Mouse (Mus musculus) limb, embryonic 15.5 days (tissue): Measurements from ENCODE around the gene Sel1l. TPM values are rescaled to one million over a fixed set of nuclear protein-coding genes. Genes with fewer than 3 reads are reported as not detected.

Source experiments
- ATAC-seq: fragments of 200-750 bp; cut with Nextera tagmentation; 2 replicates; pipeline ENCODE4 v1.8.0; 2017; ENCODE audit warnings: low read depth, moderate TSS enrichment; ENCODE audit not compliant: insufficient number of reproducible peaks, low FRiP score, low TSS enrichment
- H3K27ac ChIP-seq: fragments of 300-500 bp; sonication (generic); 2 replicates; pipeline ENCODE4 v1.5.1; 2015; ENCODE audit warnings: moderate library complexity, mild to moderate bottlenecking, inconsistent platforms
- H3K27me3 ChIP-seq: fragments of 300-500 bp; sonication (generic); 2 replicates; pipeline ENCODE4 v1.6.1; 2015; ENCODE audit warnings: inconsistent platforms
- H3K36me3 ChIP-seq: fragments of 300-500 bp; sonication (generic); 2 replicates; pipeline ENCODE4 v1.6.1; 2015; ENCODE audit warnings: inconsistent platforms
- H3K4me1 ChIP-seq: fragments of 300-500 bp; sonication (generic); 2 replicates; pipeline ENCODE4 v1.6.1; 2015; ENCODE audit warnings: inconsistent platforms
- H3K4me2 ChIP-seq: fragments of 300-500 bp; sonication (generic); 2 replicates; pipeline ENCODE4 v1.6.1; 2015; ENCODE audit warnings: mild to moderate bottlenecking, inconsistent platforms
- H3K4me3 ChIP-seq: fragments of 300-500 bp; sonication (generic); 2 replicates; pipeline ENCODE4 v1.5.1; 2015; ENCODE audit warnings: mild to moderate bottlenecking, inconsistent platforms
- H3K9ac ChIP-seq: fragments of 300-500 bp; sonication (generic); 2 replicates; pipeline ENCODE4 v1.6.1; 2015; ENCODE audit warnings: inconsistent platforms
- H3K9me3 ChIP-seq: fragments of 300-500 bp; sonication (generic); 2 replicates; pipeline ENCODE4 v1.6.1; 2016; ENCODE audit warnings: inconsistent platforms
- WGBS: fragments of 180-500 bp; shearing (Covaris S2); methylation state at CpG from one replicate; pipeline ENCODE4 v1.1.7; 2015; 5-methylcytosine and 5-hydroxymethylcytosine counted together
- microRNA-seq: library from miRNA; unstranded; fragments of <30 nt; microRNA quantifications from one replicate; pipeline ENCODE4, GENCODE M21; 2016
- polyA plus RNA-seq: library from polyadenylated mRNA; unstranded; fragments of >200 nt; fragmentation: Nextera tagmentation; extraction: Ambion mirVana; gene quantifications from 2 replicates; pipeline ENCODE4 v1.2.1, GENCODE M21; 2015

The Sel1l gene
- polyA plus RNA-seq, 1 experiment from 2014 or later: 101 TPM

DNA sequence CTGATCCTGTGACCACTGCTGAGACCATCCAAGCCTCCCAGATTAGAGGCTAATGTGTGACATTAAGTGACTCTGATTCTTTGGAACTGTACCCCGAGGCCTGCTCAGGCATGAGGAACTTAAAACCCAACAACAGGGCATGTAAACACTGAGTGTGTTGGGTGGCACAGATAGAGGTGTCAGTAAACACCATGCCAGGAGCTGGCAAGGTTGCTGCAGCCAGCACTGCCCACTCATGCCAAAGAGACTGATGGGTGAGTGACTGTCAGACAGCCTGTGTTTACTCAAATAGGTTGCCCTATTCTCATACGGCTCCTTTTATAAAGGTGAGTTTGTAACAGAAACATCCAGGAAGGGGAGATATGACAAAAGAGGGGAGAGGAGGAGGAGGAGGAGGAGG lies 80.1 kb downstream of the Sel1l start:
- Histone ChIP-seq H3K4me3 (no peak overlapping the region), H3K36me3 (no peaks in the 10 kb centered on the region), H3K9me3 (no peaks in the 10 kb centered on the region), H3K4me1 (peaks cover 21% of the 10 kb centered on the region), H3K9ac (no peak overlapping the region), H3K4me2 (no peak overlapping the region), H3K27me3 (no peaks in the 10 kb centered on the region), H3K27ac (no peak overlapping the region)
- no peak for ATAC-seq
- WGBS: 83% methylated on average over 2 of the region's 2 CpGs

DNA sequence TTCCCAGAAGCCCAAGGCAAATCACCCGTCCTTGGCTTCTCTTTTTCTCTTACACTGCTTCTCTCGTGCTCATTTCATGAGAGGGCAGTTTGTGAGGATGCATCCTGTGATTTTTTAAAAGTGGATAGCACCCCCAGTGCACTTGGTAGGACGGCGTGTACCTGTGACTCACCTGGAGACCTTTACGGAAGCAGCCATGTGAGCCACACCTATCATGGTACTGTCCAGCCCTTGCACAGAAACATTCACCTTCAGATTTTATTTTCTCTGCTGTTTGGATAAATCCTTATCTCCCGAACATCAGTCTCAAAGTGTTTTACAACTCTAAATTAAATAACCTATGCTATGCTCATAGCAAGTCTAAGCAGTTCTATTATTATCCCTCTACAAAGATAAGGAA lies 80.8 kb downstream of the Sel1l start:
- ATAC-seq: no peak
- 80% methylated on average over 6 of the region's 6 CpGs for WGBS
- no peak overlapping the region for H3K4me3 ChIP-seq
- no peak overlapping the region for H3K4me2 ChIP-seq
- no peaks in the 10 kb centered on the region for H3K9me3 ChIP-seq
- H3K9ac ChIP-seq: no peak overlapping the region
- H3K36me3 ChIP-seq: no peaks in the 10 kb centered on the region
- H3K4me1 ChIP-seq: peaks cover 21% of the 10 kb centered on the region
- H3K27ac ChIP-seq: no peak overlapping the region
- no peaks in the 10 kb centered on the region for H3K27me3 ChIP-seq

DNA sequence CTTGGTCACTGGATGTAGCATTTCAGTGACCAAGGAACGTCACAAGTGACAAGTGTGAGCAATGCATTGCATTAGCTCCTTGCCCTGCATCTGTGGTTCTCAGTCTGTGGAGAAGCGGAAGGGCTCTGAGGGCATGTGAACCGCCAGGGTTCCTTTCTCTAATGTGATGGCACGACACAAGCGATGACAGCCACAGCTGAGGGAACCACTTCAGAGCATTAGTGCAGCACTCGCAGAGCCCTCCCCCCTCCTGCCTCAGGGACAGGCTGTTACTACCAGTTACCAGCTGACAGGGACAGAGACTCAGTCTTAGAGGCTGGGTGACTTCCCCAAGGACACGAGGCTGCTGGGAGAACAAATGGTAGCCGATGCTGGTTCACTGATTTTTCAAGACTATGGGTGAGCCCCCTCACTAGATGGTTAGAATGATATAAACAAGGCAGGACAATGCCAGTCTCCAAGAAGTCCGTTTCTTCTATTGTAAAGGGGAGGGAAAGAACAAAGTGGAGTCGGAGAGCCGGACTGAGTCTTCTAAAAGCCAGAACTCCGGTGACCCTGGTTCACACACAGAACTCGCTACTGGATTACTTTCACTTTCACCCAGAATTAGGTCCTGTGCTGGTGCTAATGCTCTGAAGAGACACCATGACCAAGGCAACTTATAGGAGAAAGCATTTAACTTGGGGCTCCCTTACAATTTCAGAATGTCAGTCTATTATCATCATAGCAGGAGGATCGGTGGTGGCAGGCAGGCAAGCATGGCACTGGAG lies 82.4 kb downstream of the Sel1l start:
- no peak overlapping the region for H3K4me2 ChIP-seq
- H3K36me3 ChIP-seq: no peaks in the 10 kb centered on the region
- 62% methylated on average over 14 of the region's 14 CpGs for WGBS
- no peak for ATAC-seq
- H3K9me3 ChIP-seq: no peaks in the 10 kb centered on the region
- no peak overlapping the region for H3K4me3 ChIP-seq
- H3K27me3 ChIP-seq: no peaks in the 10 kb centered on the region
- no peak overlapping the region for H3K27ac ChIP-seq
- H3K9ac ChIP-seq: no peak overlapping the region
- peaks cover 21% of the 10 kb centered on the region for H3K4me1 ChIP-seq

DNA sequence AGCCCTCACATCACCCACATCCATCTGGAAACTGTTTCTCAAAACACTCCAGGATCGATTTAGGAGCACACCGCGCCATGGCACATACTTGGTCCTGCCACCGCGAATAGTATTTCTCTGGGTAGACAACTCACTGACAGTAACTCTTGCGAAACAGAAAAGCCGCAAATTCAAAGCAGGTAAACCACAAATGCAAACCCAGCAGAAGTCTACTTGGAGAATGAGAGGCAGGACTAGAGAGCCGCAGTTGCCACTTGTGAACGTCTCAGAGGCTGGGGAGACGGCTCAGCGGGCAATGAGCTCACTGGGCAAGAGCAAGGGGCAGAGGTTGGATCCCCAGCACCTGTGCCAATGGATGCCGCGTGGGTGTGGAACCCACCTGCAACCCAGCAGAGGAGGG lies 83.5 kb downstream of the Sel1l start:
- Histone ChIP-seq H3K36me3 (no peaks in the 10 kb centered on the region), H3K4me2 (no peak overlapping the region), H3K9ac (no peak overlapping the region), H3K27me3 (no peaks in the 10 kb centered on the region), H3K4me1 (peaks cover 21% of the 10 kb centered on the region), H3K4me3 (no peak overlapping the region), H3K27ac (no peak overlapping the region), H3K9me3 (no peaks in the 10 kb centered on the region)
- 58% methylated on average over 13 of the region's 13 CpGs for WGBS
- no peak for ATAC-seq

DNA sequence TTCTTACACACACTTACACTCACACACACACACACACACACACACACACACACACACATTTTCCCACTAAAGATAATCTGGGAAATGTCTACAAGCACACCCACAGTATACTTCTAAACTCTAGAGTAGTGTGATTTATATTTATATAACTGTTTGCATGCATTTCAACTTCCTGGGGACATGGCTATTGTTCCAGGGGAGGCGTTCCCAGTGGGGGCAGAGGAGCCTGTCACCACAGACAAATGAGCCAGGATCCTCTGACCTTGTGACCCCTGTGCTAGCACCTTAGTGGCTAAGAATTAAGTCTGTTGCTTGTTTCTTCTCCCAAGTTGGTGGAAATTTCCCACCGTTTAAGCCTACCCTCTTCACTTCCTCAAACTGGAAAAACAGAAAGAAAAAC lies 83.9 kb downstream of the Sel1l start:
- Histone ChIP-seq H3K36me3 (no peaks in the 10 kb centered on the region), H3K9ac (no peak overlapping the region), H3K27me3 (no peaks in the 10 kb centered on the region), H3K4me3 (no peak overlapping the region), H3K4me1 (peaks cover 21% of the 10 kb centered on the region), H3K4me2 (no peak overlapping the region), H3K27ac (no peak overlapping the region), H3K9me3 (no peaks in the 10 kb centered on the region)
- WGBS: 7% methylated on average over 2 of the region's 2 CpGs
- ATAC-seq: no peak

DNA sequence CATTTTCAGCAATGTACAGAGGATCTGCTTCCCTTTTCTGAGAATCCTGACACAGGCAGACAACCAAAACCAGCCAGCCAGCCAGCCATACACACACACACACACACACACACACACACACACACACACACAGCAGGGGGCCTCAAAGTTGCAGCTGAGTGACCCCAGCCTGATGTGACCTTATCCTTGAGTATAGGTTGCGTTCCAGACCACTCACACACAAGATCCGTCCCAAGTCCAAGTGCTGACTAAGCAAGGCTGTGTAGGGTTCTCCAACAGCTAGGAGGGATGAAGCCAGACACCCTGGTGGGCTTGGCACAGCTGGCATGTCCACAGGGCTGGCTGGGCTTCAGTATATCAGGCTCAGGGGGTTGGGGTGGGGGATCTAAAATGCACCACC lies 84.5 kb downstream of the Sel1l start:
- H3K9ac ChIP-seq: no peak overlapping the region
- ATAC-seq: no peak
- no peaks in the 10 kb centered on the region for H3K36me3 ChIP-seq
- H3K4me3 ChIP-seq: no peak overlapping the region
- H3K27me3 ChIP-seq: no peaks in the 10 kb centered on the region
- no peaks in the 10 kb centered on the region for H3K9me3 ChIP-seq
- no peak overlapping the region for H3K27ac ChIP-seq
- H3K4me2 ChIP-seq: no peak overlapping the region
- peaks cover 21% of the 10 kb centered on the region for H3K4me1 ChIP-seq
- 64% methylated on average over 2 of the region's 2 CpGs for WGBS

DNA sequence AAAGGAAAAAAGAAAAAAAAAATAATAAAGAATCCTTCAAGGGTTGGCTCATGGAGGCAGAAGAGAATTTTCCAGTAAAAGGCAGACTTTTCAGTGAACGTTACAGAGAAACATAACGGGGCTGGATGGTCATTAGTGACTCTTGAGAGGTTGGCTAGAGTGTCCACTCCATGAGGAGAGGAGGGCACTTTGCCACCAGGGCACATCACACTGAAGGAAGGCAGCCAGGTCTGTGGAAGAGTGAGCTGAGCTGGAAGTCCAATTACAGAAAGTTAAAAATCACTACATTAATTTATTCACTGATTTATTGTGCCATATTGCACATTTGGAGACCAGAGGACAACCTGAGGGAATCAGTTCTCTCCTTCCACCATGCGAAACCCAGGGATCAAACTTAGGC lies 89.1 kb downstream of the Sel1l start:
- H3K36me3 ChIP-seq: no peaks in the 10 kb centered on the region
- WGBS: 69% methylated on average over 3 of the region's 3 CpGs
- ATAC-seq: no peak
- no peak overlapping the region for H3K4me3 ChIP-seq
- H3K4me2 ChIP-seq: no peak overlapping the region
- H3K9ac ChIP-seq: no peak overlapping the region
- no peaks in the 10 kb centered on the region for H3K27me3 ChIP-seq
- no peaks in the 10 kb centered on the region for H3K9me3 ChIP-seq
- peaks cover 15% of the 10 kb centered on the region for H3K4me1 ChIP-seq
- no peak overlapping the region for H3K27ac ChIP-seq

DNA sequence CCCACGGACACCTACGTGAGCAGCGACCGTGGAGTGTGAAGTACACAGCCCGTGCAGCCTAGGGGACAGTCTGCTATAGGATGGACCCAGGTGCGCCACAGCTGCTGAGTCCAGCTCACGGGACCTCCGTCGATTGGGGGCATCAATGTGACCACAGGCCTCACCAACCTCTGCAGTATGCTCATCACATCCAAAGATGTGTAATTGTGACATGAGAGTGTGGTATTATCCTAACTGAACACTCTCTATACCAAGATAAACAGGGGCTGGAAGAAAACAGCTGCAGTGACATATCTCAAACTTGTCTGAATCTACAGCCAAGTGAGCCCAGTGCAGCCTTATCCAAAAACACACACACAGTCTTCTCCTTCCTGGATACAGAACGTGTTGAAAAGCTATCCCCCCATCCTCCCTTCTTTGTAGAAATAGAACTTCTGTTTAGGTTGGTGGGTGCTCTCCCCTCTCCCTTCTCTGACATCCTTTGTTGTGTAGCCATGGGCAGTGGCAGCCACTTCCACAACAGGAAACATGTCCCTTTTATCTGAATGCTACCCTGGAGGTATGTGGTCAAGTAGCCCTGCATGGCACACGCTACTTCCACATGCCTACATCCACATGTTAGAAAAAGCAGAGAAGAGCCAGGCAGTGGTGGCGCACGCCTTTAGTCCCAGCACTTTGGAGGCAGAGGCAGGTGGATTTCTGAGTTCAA lies 90.9 kb downstream of the Sel1l start:
- H3K27me3 ChIP-seq: no peaks in the 10 kb centered on the region
- H3K9ac ChIP-seq: no peak overlapping the region
- ATAC-seq: no peak
- H3K4me3 ChIP-seq: no peak overlapping the region
- peaks cover 16% of the 10 kb centered on the region for H3K4me1 ChIP-seq
- H3K36me3 ChIP-seq: no peaks in the 10 kb centered on the region
- no peaks in the 10 kb centered on the region for H3K9me3 ChIP-seq
- no peak overlapping the region for H3K4me2 ChIP-seq
- WGBS: 86% methylated on average over 13 of the region's 13 CpGs
- H3K27ac ChIP-seq: no peak overlapping the region

DNA sequence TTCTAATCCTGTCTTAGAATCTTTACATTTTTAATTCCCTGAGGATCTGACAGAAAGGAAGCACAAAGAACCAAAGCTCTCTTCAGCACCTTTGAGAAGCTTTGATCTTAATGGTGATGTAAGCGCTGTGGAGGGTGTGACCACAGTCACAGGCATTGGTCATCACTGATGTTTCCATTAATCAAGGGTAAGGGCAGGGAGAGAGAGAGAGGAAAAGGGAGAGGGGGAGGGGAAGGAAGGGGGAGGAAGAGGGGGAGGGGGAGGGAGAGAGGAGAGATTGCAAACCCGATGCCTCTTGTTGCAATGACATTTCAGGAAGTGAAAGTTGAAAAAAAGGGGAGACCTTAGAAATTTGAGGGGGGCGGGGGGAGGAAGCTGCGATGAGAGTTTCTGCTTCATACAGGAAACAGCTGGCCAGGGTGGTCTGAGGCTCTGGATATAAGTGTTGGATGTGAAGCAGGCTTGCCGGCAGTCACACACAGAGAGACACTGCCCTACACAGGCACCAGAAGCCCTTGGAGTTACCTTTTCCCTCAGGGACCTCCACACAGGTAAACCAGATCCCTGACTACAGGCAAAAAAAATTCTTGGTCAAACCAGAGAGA lies 92.3 kb downstream of the Sel1l start:
- H3K4me2 ChIP-seq: no peak overlapping the region
- H3K4me1 ChIP-seq: peaks cover 16% of the 10 kb centered on the region
- no peak overlapping the region for H3K9ac ChIP-seq
- no peak overlapping the region for H3K4me3 ChIP-seq
- H3K9me3 ChIP-seq: no peaks in the 10 kb centered on the region
- H3K27ac ChIP-seq: no peak overlapping the region
- WGBS: 20% methylated on average over 5 of the region's 5 CpGs
- no peaks in the 10 kb centered on the region for H3K36me3 ChIP-seq
- no peak for ATAC-seq
- no peaks in the 10 kb centered on the region for H3K27me3 ChIP-seq

Small RNA genes lying within 50 kb of the gene (microRNA-seq; reads per million reads assigned to microRNA genes)
- not detected for gene Gm22015

Other genes with a start within 250 kb of the Sel1l start
- 12.1 and 14.3 TPM in 2 replicates for gene Ston2, start 60.8 kb downstream of the Sel1l start, polyA plus RNA-seq